Comparison of ENCODE assay signal across 8 mouse cellular contexts in genomic region chr15:99725341-99726155, GRCm38 (mm10). TPM values are rescaled to one million over a fixed set of nuclear protein-coding genes. Genes with fewer than 3 reads are reported as not detected.
DNase-seq lines count a peak whose midpoint lies in the region; ATAC-seq lines count a peak whose summit lies in the region.

Cox14 (plus strand) TSS chr15:99725618.

- under 1% methylated on average over 55 of the region's 68 CpGs for WGBS in heart, embryonic 14.5 days
- under 1% methylated on average over 67 of the region's 68 CpGs for WGBS in liver, embryonic 13.5 days (ENCODE audit: insufficient replicate concordance)
- whole genome bisulfite sequencing in stomach, embryonic 16.5 days, result under 1% methylated on average over 68 of the region's 68 CpGs

- peak within 1 kb of the TSS; percentile 60 to 92 for H3K4me3 ChIP-seq in heart, embryonic 14.5 days (ENCODE audit: control insufficient read depth in 1 of 2, insufficient read depth in 1 of 2, low read depth in 1 of 2, low read length in 2 of 2)
- H3K4me3 ChIP-seq in liver, embryonic 13.5 days (replicated peaks), result peak within 1 kb of the TSS; percentile 83
- H3K4me3 ChIP-seq in stomach, embryonic 16.5 days (replicated peaks; ENCODE audit: low read length), result peak within 1 kb of the TSS; percentile 91

- peaks cover 32% of the 10 kb centered on the region for H3K36me3 ChIP-seq in heart, embryonic 14.5 days (ENCODE audit: control insufficient read depth, insufficient read depth, low read length)
- H3K36me3 ChIP-seq in liver, embryonic 13.5 days, result peaks cover 28% of the 10 kb centered on the region
- H3K36me3 ChIP-seq in stomach, embryonic 16.5 days (ENCODE audit: control insufficient read depth, insufficient read depth, low read length), result peaks cover 14% of the 10 kb centered on the region

- H3K27ac ChIP-seq in heart, embryonic 14.5 days (replicated peaks in 1 of 2; ENCODE audit: control insufficient read depth in 1 of 2, insufficient read depth in 1 of 2, low read depth in 2 of 2, low read length in 2 of 2), result peak within 1 kb of the TSS; percentile 95 to 98
- peak within 1 kb of the TSS; percentile 86 for H3K27ac ChIP-seq in liver, embryonic 13.5 days
- peak within 1 kb of the TSS; percentile 91 for H3K27ac ChIP-seq in stomach, embryonic 16.5 days (ENCODE audit: low read length)

- peaks cover 4% of the 10 kb centered on the region for H3K9me3 ChIP-seq in heart, embryonic 14.5 days (ENCODE audit: control insufficient read depth, low read length)
- H3K9me3 ChIP-seq in liver, embryonic 13.5 days (replicated peaks), result peaks cover 6% of the 10 kb centered on the region; the same call in 1 of the 2 replicates
- peaks cover 5% of the 10 kb centered on the region; the same call in 1 of the 2 replicates for H3K9me3 ChIP-seq in stomach, embryonic 16.5 days (replicated peaks; ENCODE audit: control insufficient read depth, low read length)

- peak within 1 kb of the TSS; percentile 83 for H3K4me2 ChIP-seq in heart, embryonic 14.5 days (ENCODE audit: low read length)
- H3K4me2 ChIP-seq in liver, embryonic 13.5 days, result peak within 1 kb of the TSS; percentile 77
- H3K4me2 ChIP-seq in stomach, embryonic 16.5 days (ENCODE audit: low read depth, low read length), result peak within 1 kb of the TSS; percentile 75

- peak; percentile 95 for DNase-seq in c-Kit-negative CD71-positive TER-119-positive erythroid progenitor cells, embryonic 14.5 days (ENCODE audit: low read depth, low spot score)
- peak; percentile 99 for DNase-seq in fibroblast of lung, adult 2 months (ENCODE audit: low read depth)
- peak; percentile 97 for DNase-seq in kidney, postnatal 14 days
- peak; percentile 91 for DNase-seq in liver, embryonic 13.5 days
- peak; percentile 96 for DNase-seq in neural tube, embryonic 10.5 days (ENCODE audit: extremely low spot score, low spot score)

- peak within 1 kb of the TSS; percentile 98 for H3K9ac ChIP-seq in heart, embryonic 14.5 days (ENCODE audit: low read length)
- H3K9ac ChIP-seq in liver, embryonic 13.5 days, result peak within 1 kb of the TSS; percentile 87
- H3K9ac ChIP-seq in stomach, embryonic 16.5 days (ENCODE audit: low read length), result peak within 1 kb of the TSS; percentile 96

- peaks cover 19 to 37% of the 10 kb centered on the region in 2 experiments for H3K4me1 ChIP-seq in heart, embryonic 14.5 days (ENCODE audit: control insufficient read depth in 2 of 2, insufficient read depth in 2 of 2, low read length in 2 of 2)
- H3K4me1 ChIP-seq in liver, embryonic 13.5 days (replicated peaks), result peaks cover 51% of the 10 kb centered on the region
- peaks cover 25% of the 10 kb centered on the region for H3K4me1 ChIP-seq in stomach, embryonic 16.5 days (ENCODE audit: control insufficient read depth, insufficient read depth, low read length)

- ATAC-seq in CD4-positive, CD25-positive, alpha-beta regulatory T cell, adult 4 months, result peak; percentile 87
- ATAC-seq in heart, embryonic 14.5 days (ENCODE audit: insufficient number of reproducible peaks, insufficient read depth, low FRiP score, low read depth), result peak; percentile 89
- peak; percentile 91 for ATAC-seq in liver, embryonic 13.5 days (ENCODE audit: low read depth)
- peak; percentile 94 for ATAC-seq in stomach, embryonic 16.5 days (ENCODE audit: insufficient read depth, low FRiP score)

- H3K27me3 ChIP-seq in heart, embryonic 14.5 days (ENCODE audit: control insufficient read depth, insufficient read depth, low read length), result no peaks in the 10 kb centered on the region
- no peaks in the 10 kb centered on the region; the same call in 1 of the 2 replicates for H3K27me3 ChIP-seq in liver, embryonic 13.5 days
- H3K27me3 ChIP-seq in stomach, embryonic 16.5 days (ENCODE audit: control insufficient read depth, insufficient read depth, low read length), result no peaks in the 10 kb centered on the region

RNA-seq across cellular contexts. Expression of gene Cox14, which starts in this region (rescaled TPM):
- 100 to 1,000 TPM; 139 to 168 TPM for polyA plus RNA-seq in CD4-positive, CD25-positive, alpha-beta regulatory T cell, adult 4 months (2017; shearing (Covaris generic))
- polyA plus RNA-seq in heart, embryonic 14.5 days (2014; fragmentation: Nextera tagmentation; extraction: Ambion mirVana), result 230 and 237 TPM in 2 replicates
- 71.6 and 80.5 TPM in 2 replicates for polyA plus RNA-seq in liver, embryonic 13.5 days (2015; fragmentation: Nextera tagmentation; extraction: Ambion mirVana)
- polyA plus RNA-seq in stomach, embryonic 16.5 days (2015; fragmentation: Nextera tagmentation; extraction: Ambion mirVana), result 171 and 173 TPM in 2 replicates

Comparison
In these comparisons a context has a peak if more than half of its experiments do, and no peak if none do; other contexts are left out.
1. Peak in every context shown above with its lines: DNase-seq, ATAC-seq, H3K4me3 ChIP-seq and H3K27ac ChIP-seq.